Mouse (Mus musculus): ENCODE measurements around the gene Baat. TPM values are rescaled to one million over a fixed set of nuclear protein-coding genes. Genes with fewer than 3 reads are reported as not detected.
"Not testable (repeated sequence)": the region's sequence is repeated elsewhere in the genome, so short reads cannot be mapped to it uniquely, and the experiment has no call there.

Baat gene
- not detected in 2 replicates for total RNA-seq (2015; ENCODE audit: low replicate concordance)
- 0.26 and 1.5 TPM in 2 replicates for total RNA-seq (2017; ENCODE audit: low replicate concordance)

DNA sequence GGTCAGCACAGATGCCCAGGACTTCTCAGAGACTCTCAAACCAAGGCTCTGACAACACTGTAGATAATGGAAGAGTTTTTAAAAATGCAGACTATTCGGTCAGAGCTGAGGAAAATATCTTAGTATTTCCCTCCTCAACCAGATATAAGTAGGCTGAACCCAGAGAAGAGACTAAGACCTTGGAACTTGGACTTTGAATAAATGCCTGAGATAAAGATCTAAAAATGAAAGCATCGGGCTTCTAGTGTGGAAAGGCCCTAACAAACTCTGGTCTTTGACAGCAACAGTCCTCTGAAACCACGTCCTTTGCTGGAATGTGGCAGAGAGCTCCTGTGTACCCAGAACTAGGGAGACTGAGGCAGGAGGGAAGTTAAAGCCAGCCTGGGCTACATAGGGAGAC is at the start of gene Baat:
TSS of gene Baat (minus strand) at position 172 of the 400 bp plus-strand sequence.
- no peak for ATAC-seq (replicated peaks; ENCODE audit: low FRiP score, poor library complexity, severe bottlenecking)

DNA sequence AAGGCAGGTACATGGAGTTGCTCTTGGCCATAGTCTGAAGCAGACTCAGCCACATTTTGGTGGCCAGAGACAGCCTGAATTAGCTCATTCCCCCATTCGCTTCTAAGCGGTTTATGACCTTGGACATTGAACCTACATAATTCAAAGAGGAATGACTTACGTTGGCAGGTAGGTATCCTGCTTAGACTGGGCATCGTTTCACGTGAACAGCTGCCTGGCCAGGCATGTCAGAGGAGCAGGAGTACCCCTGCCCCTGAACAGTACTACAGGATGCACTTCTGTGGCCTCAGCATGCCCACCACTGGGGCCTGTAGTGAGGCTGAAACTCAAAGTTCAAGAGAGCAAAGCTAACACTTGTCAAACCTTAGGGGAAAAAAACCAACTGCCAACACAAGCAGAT is 47.0 kb upstream of the Baat start:
- no peak for ATAC-seq (replicated peaks; ENCODE audit: low FRiP score, poor library complexity, severe bottlenecking)

DNA sequence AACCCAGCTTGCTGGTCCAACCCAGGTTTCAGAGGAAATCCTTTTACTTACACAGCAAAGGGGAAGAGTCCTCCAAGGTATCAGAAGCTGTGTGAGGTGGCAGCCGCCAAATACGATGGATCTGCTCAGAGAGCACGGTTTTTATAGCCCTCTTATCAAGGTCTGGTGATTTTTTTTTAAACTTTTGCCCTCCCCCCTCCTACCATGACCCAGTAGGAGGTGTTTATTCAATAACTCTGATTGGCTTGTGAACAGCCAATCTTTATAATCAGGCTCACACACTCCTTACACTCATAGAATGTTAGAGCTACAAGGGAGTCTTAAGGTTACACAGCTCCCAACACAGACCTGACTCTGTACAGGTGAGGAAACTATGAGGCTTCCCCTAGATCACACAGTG is 43.0 kb upstream of the Baat start, which contains the start of gene Aldob:
TSS of gene Aldob (minus strand) at position 164 of the 400 bp plus-strand sequence.
- no peak for ATAC-seq (replicated peaks; ENCODE audit: low FRiP score, poor library complexity, severe bottlenecking)

DNA sequence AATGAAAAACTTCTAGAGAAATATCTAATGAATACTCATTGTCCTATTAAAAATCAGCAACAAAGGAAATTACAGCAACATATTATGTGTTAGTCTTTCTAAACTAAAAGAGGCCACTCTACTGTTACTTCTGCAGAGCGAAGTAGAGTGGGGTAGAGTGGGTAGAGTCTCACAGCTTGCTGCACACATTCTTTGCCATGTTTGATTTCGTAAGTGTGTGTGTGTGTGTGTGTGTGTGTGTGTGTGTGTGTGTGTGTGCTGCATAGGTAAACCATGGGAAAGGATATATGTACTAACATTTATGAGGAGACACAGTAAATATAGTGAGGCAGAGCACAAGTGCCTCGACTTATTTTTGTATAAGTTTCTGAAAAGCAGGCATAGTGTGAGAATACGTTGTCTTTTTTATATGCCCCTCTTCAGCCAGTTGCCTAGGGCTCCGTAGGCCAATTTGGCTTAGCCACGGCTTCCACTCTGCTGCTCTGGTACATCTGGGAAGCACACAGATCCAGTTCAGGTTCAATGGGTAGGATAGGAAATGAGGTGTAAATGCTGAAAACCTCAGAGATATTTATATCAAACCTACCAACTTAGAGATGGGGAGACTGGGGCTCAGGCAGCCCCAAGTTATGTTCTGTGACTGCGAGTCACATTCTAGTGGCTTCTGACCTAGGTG is 41.3 kb upstream of the Baat start:
- ATAC-seq (replicated peaks; ENCODE audit: low FRiP score, poor library complexity, severe bottlenecking): no peak

DNA sequence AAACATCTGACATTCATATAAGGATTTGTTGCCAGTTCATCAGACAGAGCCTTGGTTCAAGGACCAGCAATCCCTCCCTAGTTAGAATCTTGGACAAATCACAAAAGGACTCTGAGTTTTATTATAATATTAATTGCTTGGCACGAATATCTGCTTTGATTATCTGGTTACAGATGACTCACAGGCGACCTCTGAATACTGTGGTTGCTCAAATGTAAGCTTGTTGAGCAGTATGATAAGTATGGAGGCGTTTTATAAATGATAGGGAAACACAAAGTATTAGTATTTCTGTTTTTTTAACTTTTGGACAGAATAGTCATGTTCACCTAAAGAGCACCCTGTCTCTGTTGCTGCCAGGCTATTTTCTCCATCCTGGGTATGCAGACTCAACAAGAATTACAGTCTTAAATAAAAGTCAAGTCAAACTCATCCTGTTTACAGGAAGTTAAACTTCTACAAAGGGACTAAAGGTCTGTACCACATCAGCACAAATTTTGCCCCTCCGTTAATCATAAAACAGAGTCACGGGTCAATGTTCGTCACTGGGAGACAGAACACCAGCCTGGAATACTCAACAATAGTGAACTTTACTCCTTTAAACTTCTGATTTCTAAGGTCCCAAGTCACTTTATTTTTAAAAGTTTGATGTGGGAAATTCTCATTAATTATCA is 40.7 kb upstream of the Baat start:
- ATAC-seq (replicated peaks; ENCODE audit: low FRiP score, poor library complexity, severe bottlenecking): no peak

DNA sequence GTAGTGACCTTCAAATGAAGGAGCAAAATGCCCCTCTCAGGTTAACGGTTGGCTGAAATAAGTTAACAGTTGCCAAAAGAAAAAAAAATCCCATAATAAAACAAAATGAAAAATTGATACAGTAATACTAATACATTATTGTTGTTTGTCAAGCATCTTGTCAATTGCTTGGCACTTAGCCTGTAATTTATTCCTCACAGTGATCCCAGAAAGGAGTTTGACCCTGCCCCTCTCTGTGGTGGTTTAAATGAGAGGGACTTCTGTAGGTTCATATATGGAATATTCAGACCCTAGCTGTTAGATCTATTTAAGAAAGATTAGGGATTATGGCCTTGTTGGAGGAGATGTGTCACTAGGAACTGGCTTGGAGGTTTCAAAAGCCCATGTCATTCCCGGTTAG is 39.7 kb upstream of the Baat start:
- no peak for ATAC-seq (replicated peaks; ENCODE audit: low FRiP score, poor library complexity, severe bottlenecking)

DNA sequence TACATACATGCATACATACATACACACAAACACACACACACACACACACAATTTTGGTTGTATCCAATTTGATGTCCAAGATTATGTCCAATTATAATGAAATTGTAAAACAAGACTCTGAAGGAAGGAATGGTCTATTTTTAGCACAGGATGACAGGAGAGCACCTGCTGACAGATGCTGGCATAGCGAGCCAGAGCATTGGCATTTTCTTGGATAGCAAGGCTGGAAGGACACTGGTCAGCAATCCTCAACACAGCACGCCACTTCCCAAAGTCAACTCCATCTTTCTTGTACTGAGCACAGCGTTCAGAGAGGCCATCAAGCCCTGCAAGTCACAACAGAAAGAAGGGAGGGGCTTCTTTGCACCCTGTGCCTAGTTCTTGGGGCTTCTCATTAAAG is 34.6 kb upstream of the Baat start:
- ATAC-seq (replicated peaks; ENCODE audit: low FRiP score, poor library complexity, severe bottlenecking): no peak

DNA sequence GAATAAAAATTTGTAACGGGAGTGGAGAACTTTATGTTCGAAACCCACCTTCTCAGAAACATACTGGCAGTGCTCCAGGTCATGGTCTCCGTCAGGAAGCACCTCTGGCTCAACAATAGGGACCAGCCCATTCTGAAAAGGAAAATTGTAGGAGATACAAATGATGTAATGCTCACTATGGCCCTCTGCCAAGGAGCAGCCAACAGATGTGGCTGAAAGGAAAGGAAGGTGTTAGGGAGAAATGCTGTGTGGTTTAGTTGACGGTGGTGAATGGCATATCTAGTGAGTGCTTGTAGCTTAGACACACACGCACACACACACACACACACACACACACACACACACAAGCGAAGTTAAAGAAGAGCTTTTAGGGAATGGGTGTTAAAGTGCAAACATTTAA is 33.3 kb upstream of the Baat start:
- ATAC-seq (replicated peaks; ENCODE audit: low FRiP score, poor library complexity, severe bottlenecking): no peak

DNA sequence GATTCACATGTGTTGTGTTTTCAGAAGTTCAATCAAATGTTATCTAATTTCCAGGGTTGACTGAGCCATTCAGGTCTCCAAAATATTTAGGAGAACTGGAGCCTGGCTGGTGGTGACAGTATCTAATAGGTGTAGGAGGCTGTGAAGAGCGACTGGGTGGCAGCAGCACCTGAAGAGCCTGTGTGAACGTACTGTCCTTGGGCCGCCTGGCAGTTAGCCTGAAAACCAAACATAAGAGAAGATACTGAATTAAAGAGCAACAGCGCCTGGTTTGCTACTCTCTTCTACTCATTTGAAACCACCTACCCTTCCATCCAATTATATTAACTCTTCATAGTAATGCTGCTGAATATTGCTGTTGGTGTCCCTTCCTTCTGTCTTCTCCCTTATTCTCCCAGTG is 30.3 kb upstream of the Baat start:
- ATAC-seq (replicated peaks; ENCODE audit: low FRiP score, poor library complexity, severe bottlenecking): no peak

DNA sequence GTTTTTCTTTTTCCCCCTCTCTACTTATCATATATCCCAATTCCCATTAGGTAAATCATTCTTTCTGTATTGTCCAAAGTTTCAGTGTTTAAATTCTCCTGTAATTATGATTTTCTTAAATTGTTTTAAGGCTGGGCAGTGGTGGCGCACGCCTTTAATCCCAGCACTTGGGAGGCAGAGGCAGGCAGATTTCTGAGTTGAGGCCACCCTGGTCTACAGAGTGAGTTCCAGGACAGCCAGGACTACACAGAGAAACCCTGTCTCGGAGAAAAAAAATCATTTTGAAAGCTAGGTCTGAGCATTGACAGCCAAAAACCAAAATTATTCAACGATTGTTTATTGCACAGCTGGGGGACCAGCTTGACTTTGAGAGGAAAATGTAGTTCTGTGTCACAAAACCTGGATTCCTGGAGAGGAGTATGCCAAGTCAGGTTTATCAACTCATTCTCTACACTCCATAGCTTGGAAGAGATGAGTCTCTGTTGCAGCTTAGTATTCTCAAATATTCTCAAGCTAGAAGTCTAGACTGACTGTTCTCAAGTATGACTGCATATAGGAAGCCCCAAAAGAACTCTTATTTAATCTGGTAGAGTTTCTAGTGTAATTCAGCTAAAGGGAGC is 29.4 kb upstream of the Baat start:
- ATAC-seq (replicated peaks; ENCODE audit: low FRiP score, poor library complexity, severe bottlenecking): no peak

DNA sequence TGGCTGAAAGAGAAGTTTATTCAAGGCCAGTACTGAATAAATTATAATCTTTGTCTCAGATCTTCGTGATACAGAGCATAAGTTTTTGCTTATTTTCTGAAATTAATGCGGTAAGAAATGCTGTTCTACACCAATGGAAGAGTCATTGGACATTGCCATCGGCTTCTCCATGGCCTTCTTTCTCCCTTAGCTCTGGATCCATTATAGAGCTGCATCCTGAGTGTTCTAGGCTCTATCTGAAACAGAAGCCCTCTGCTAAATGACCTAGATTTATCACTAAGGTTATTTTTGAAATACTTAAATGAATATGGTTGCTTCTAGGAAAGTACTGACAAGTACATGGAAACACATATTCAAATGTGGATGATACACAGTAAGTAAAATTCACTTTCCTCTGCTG is 28.7 kb upstream of the Baat start:
- no peak for ATAC-seq (replicated peaks; ENCODE audit: low FRiP score, poor library complexity, severe bottlenecking)

DNA sequence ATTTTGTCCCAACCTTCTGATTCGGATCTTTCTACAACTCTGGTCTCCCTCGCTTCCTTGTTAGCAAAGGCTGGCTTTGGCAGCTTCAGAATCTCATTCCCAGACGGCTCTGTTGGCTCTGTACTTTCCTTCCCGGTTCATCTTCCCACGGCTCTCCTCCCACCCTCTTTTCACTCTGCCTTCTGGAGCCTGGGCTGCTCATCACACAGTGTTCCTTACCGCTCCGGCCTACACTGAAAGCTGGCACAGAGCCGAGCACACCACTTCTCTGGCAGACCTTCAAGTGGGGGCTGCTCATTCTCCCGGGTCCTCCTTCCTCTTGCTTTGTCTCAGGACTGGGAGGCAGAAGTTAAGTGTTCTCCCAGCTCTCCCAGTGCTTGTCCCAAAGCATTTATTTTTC is 16.2 kb upstream of the Baat start:
- ATAC-seq (replicated peaks; ENCODE audit: low FRiP score, poor library complexity, severe bottlenecking): no peak

DNA sequence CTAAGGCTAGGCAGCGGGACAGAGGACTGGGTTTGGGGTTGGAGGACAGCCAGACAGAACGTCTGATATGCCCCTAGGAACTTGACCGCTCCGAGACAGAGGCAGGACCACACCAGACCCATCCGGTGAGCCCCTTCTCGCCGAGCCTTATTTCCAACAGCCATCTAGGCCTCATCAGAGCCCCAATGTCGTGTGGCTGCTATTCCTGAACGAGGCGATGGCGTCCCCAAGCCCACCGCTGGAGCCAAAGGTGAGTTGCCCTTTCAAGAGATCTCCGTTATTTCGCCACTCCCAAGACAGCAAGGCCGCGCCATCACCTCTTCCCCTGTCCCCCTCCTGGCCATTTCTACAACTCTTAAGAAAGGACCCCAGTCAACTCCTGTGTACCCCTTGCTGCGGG is 15.0 kb upstream of the Baat start:
- ATAC-seq (replicated peaks; ENCODE audit: low FRiP score, poor library complexity, severe bottlenecking): peak; percentile 27

DNA sequence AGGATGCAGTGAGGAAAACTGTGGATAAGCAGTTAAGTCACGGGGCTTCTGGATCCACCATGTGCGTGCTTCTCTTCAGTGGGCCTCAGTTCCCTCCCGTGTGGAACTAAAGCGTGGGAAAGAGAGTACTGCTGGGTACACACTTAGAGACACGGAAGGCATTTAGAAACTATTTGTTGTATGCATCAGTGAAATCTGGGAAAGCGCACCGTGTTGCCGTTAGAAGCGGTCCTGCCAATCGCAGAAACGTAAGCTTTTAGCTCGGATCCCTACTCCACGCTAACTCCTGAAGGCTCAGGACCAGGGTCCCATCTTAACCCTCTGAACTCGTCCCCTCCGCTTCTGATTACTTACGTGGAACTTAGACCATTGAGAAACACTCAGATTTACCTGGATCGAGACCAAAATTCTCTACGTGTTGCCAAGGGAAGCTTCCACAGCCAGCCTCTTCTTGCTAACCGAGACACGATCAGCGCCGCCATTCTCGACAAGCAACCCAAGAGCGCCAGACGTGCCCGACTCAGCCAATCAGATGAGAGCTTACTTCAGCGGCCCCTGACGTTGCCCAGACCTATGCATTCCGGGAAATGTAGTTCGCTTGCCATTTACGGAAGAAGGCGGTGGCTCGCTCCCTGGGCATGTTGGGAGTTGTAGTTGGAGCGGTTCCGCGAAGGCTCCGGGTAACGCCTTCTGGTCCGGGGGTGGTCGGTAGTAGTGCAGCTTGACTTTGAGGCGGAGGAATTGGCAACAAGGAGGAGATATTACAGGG is 14.4 kb upstream of the Baat start, which contains the start of the genes Mrpl50 and Zfp189:
TSS of gene Mrpl50 (minus strand) at position 522 of the 769 bp plus-strand sequence.
TSS of gene Zfp189 (plus strand) at position 605 of the 769 bp plus-strand sequence.
- ATAC-seq (replicated peaks; ENCODE audit: low FRiP score, poor library complexity, severe bottlenecking): peak; percentile 96

DNA sequence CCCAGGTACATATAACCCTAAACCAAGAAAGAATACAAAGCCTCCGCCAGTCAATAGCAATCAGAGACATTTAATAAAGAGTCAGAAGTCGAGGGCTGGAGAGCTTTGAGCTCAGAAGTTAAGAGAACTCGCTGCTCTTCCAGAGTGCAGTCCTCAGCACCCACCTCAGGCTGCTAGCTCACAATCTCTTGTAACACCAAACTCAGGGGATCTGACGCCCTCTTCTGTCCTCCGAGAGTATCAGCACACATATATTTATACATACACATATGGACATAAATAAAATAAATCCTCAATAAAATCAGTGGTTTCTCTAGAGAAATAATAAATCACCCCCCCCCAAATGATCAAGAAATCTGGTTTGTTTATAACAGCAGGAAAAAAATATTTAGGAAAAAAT is 13.1 kb upstream of the Baat start:
- ATAC-seq (replicated peaks; ENCODE audit: low FRiP score, poor library complexity, severe bottlenecking): no peak

DNA sequence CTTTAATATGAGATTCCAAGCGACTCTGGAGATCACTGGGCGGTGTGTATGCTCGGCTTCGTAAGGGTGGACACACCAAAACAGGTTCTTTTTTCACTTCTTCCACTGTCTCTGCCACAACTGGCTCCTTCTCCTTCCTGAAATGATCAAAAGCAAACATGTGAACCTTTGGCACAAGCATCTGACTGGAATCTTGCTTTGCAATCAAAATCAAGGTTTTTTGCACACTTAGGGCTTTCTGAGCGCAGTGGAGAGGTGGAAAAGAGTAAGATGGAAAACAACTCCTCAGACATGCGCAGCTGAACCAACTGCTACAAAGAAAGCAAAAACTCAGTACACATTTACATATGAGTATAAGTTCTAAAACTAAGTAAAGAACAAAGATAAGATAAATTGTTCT is 8.1 kb upstream of the Baat start:
- no peak for ATAC-seq (replicated peaks; ENCODE audit: low FRiP score, poor library complexity, severe bottlenecking)

DNA sequence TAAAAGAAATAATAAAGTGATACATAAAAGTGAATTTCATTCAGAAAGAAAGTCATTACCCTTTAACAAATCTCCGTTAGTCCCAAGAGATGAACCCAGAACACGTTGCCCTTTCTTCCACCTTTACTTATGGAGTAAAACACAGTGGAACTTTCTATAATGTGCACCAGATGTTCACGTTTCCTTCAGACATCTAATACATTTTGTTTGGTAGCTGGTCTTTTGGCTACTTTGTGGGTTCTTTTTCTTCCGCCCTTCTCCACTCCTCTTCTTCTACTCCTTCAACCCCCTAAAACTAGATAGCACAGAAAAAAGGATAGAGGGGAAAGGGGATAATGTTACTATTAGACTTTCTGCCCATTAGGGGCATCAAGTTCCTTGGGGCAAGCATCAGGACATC is 6.3 kb upstream of the Baat start:
- no peak for ATAC-seq (replicated peaks; ENCODE audit: low FRiP score, poor library complexity, severe bottlenecking)

DNA sequence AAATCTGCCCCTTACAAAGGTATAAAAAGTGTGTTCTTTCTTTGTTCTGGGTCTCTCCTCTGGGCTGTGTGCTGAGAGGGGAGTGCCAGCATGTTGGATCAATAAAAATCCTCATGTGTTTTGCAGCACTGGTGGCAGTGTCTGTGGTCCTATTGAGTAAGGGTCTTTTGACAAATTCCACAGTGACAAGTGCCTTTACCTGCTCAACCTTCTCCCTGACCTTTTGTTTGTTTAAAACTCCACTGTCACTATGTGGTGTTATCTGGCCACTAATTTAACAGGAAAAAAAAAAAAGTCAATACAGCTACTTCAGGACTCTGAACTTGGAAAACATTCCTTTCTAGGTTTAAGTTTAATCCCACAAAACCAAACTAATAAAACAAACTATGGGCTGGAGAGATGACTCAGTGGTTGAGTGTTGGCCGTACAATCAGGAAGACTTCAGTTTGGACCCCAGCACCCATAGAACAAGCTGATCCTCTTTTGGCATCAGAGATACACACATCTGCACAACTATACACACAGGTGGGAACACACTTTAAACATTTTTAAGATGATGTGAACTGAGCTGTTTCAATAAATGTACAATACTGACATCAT is 4.0 kb upstream of the Baat start:
- ATAC-seq (replicated peaks; ENCODE audit: low FRiP score, poor library complexity, severe bottlenecking): not testable (repeated sequence)

DNA sequence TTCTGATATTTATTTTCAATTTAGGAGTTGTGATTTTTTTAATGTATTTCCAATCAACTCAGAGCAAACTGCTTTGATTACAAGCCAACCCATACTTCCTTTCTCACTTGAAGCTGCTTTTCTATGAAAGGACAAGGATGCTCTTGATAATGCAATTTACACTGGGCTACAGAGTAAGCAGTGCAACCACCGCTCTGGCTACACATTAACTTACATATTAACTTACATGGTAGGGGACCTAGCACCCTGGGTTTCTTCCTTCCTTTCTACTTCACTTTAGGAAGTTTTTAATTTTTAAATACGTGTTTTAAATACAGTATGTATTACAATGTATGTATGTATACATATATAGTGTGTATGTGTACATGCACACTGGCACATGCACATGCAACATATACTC is 2.8 kb upstream of the Baat start:
- no peak for ATAC-seq (replicated peaks; ENCODE audit: low FRiP score, poor library complexity, severe bottlenecking)

DNA sequence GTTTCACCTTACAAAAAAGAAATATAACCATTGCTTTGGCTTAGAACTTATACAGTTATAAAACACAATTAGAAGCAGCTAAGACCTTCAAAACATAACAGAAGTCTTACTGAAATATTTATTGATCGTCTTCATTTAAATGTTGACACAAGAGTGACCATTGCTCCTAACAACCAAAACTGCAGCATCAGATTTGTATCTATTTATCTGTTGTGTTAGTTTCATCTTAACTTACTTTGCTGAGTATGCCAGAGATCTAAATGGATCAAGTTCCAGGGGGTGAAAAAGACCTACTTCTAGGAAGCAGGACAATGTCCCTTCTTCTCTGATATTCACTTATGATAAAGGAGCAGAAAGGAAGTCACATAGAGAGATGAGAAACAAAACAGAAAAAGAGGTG is 2.8 kb downstream of the Baat start:
- no peak for ATAC-seq (replicated peaks; ENCODE audit: low FRiP score, poor library complexity, severe bottlenecking)
